Mouse (Mus musculus) monocyte, adult 5-6 weeks (primary cell): Measurements from ENCODE around the gene Nfatc2. TPM values are rescaled to one million over a fixed set of nuclear protein-coding genes. Genes with fewer than 3 reads are reported as not detected.

Source experiments
- ATAC-seq: fragments of 153-309, 156-312 bp; replicated peaks from 2 replicates; pipeline ENCODE4 v1.8.0; 2017; ENCODE audit warnings: mild to moderate bottlenecking; ENCODE audit not compliant: low TSS enrichment, insufficient number of reproducible peaks, severe bottlenecking, poor library complexity, low FRiP score
- total RNA-seq: library from RNA; stranded (forward); fragments of 200-1000, 200-491, 200-594 nt; gene quantifications from 3 replicates; pipeline ENCODE4 v1.2.3, GENCODE M21; 2017

Gene Nfatc2
- total RNA-seq, 1 experiment from 2014 or later: 6.1 TPM

- ATAC-seq: no peak
These were observed 83.7 kb downstream of the Nfatc2 start for GRCm38 (mm10) chr2:168517774-168518173.

GRCm38 (mm10) chr2:168516717-168517116, 84.7 kb downstream of the Nfatc2 start:
- no peak for ATAC-seq

- no peak for ATAC-seq
These were observed 86.0 kb downstream of the Nfatc2 start for GRCm38 (mm10) chr2:168515466-168515865.

- no peak for ATAC-seq
These were observed 87.3 kb downstream of the Nfatc2 start for GRCm38 (mm10) chr2:168514131-168514530.

GRCm38 (mm10) chr2:168511529-168511928, 89.9 kb downstream of the Nfatc2 start:
- no peak for ATAC-seq

GRCm38 (mm10) chr2:168508469-168509198, 92.8 kb downstream of the Nfatc2 start:
- ATAC-seq: no peak

- ATAC-seq: no peak
These were observed 96.8 kb downstream of the Nfatc2 start for GRCm38 (mm10) chr2:168504431-168505182.

GRCm38 (mm10) chr2:168503735-168504134, 97.7 kb downstream of the Nfatc2 start:
- ATAC-seq: no peak

GRCm38 (mm10) chr2:168500750-168501149, 100.7 kb downstream of the Nfatc2 start:
- ATAC-seq: no peak

- no peak for ATAC-seq
These were observed 101.2 kb downstream of the Nfatc2 start for GRCm38 (mm10) chr2:168500244-168500643.

- no peak for ATAC-seq
These were observed 109.7 kb downstream of the Nfatc2 start for GRCm38 (mm10) chr2:168491791-168492190.

- ATAC-seq: no peak
These were observed 111.5 kb downstream of the Nfatc2 start for GRCm38 (mm10) chr2:168489953-168490352.

GRCm38 (mm10) chr2:168488158-168488925, 113.1 kb downstream of the Nfatc2 start:
- no peak for ATAC-seq

- no peak for ATAC-seq
These were observed 120.3 kb downstream of the Nfatc2 start for GRCm38 (mm10) chr2:168481121-168481520.

GRCm38 (mm10) chr2:168480692-168481091, 120.8 kb downstream of the Nfatc2 start:
- ATAC-seq: no peak

- ATAC-seq: no peak
These were observed 121.5 kb downstream of the Nfatc2 start for GRCm38 (mm10) chr2:168479930-168480329.

- no peak for ATAC-seq
These were observed 123.0 kb downstream of the Nfatc2 start for GRCm38 (mm10) chr2:168478431-168478830.

GRCm38 (mm10) chr2:168473496-168473895, 128.0 kb downstream of the Nfatc2 start:
- no peak; the same call in 1 of the 2 replicates for ATAC-seq

- ATAC-seq: peak; percentile 76
These were observed 128.6 kb downstream of the Nfatc2 start for GRCm38 (mm10) chr2:168472899-168473298.
